Mouse (Mus musculus) liver, postnatal 0 days (tissue): ENCODE measurements around the gene Sowahc. TPM values are rescaled to one million over a fixed set of nuclear protein-coding genes. Genes with fewer than 3 reads are reported as not detected.

Experiments used
- ATAC-seq: fragments of 200-750 bp; cut with Nextera tagmentation; 2 replicates; pipeline ENCODE4 v1.8.0; 2017; ENCODE audit warnings: mild to moderate bottlenecking, moderate library complexity
- DNase-seq: peaks from one replicate; pipeline ENCODE4 v3.0.0-alpha.2; 2016
- H3K27ac ChIP-seq: fragments of 300-500 bp; sonication (generic); 2 replicates; pipeline ENCODE4 v1.5.1; 2014; ENCODE audit warnings: antibody characterized with exemption, moderate library complexity, mild to moderate bottlenecking, low read depth
- H3K27me3 ChIP-seq: fragments of 300-500 bp; sonication (generic); 2 replicates; pipeline ENCODE4 v1.6.1; 2014; ENCODE audit warnings: low read length, control low read depth, mixed read lengths; ENCODE audit not compliant: insufficient read depth
- H3K36me3 ChIP-seq: fragments of 300-500 bp; sonication (generic); replicated peaks from 2 replicates; pipeline ENCODE4 v1.6.1; 2014; ENCODE audit warnings: mild to moderate bottlenecking, control low read depth, low read length, moderate library complexity, mixed read lengths; ENCODE audit not compliant: insufficient read depth
- H3K4me1 ChIP-seq: fragments of 300-500 bp; sonication (generic); 2 replicates; pipeline ENCODE4 v1.6.1; 2014; ENCODE audit warnings: antibody characterized with exemption, mild to moderate bottlenecking, control low read depth; ENCODE audit not compliant: insufficient read depth
- H3K4me2 ChIP-seq: fragments of 300-500 bp; sonication (generic); 2 replicates; pipeline ENCODE4 v1.6.1; 2014; ENCODE audit warnings: low read depth, mild to moderate bottlenecking, low read length, moderate library complexity, mixed read lengths
- H3K4me3 ChIP-seq: fragments of 300-500 bp; sonication (generic); 2 replicates; pipeline ENCODE4 v1.5.1; 2014; ENCODE audit warnings: low read depth, low read length
- H3K9ac ChIP-seq: fragments of 300-500 bp; sonication (generic); replicated peaks from 2 replicates; pipeline ENCODE4 v1.6.1; 2014; ENCODE audit warnings: mild to moderate bottlenecking, moderate library complexity
- H3K9me3 ChIP-seq: fragments of 300-500 bp; sonication (generic); 2 replicates; pipeline ENCODE4 v1.6.1; 2016; ENCODE audit warnings: mild to moderate bottlenecking, control low read depth, low read length, mixed read lengths
- CTCF ChIP-seq: sonication (generic); IDR thresholded peaks from 2 replicates; pipeline ENCODE4 v1.5.1; 2016; ENCODE audit warnings: antibody characterized with exemption, low read depth
- EP300 ChIP-seq: IDR thresholded peaks from 2 replicates; pipeline ENCODE4 v1.6.1; 2016; ENCODE audit warnings: antibody characterized with exemption, low read depth, mild to moderate bottlenecking
- WGBS: fragments of 180-500 bp; shearing (Covaris S2); extraction: QIAGEN DNeasy Blood & Tissue Kit; methylation state at CpG from one replicate; pipeline ENCODE4 v1.1.7; 2014; ENCODE audit not compliant: insufficient replicate concordance; 5-methylcytosine and 5-hydroxymethylcytosine counted together
- polyA plus RNA-seq: library from polyadenylated mRNA; unstranded; fragments of >200 nt; fragmentation: Nextera tagmentation; extraction: Ambion mirVana; gene quantifications from 2 replicates; pipeline ENCODE4 v1.2.1, GENCODE M21; 2015

The Sowahc gene
- polyA plus RNA-seq = 1.3 and 1.6 TPM in 2 replicates

GRCm38 (mm10) chr10:59221473-59222270, at the start of gene Sowahc, which contains the start of gene Sept10:
Sowahc (plus strand) TSS chr10:59221953.
Sept10 (minus strand) TSS chr10:59221847.
- under 1% methylated on average over 79 of the region's 84 CpGs for WGBS
- DNase-seq (peak; percentile 98), ATAC-seq (peak; percentile 94)
- peak within 1 kb of the TSS; percentile 97 for H3K4me2 ChIP-seq
- peaks cover 16% of the 10 kb centered on the region; the same call in 1 of the 2 replicates for H3K4me1 ChIP-seq
- TF ChIP-seq EP300 = peak; percentile 58; the same call in 1 of the 2 replicates
- TF ChIP-seq CTCF = no peak
- H3K27ac ChIP-seq = peak within 1 kb of the TSS; percentile 86
- H3K36me3 ChIP-seq = no peaks in the 10 kb centered on the region
- peaks cover 23% of the 10 kb centered on the region for H3K27me3 ChIP-seq
- peak within 1 kb of the TSS; percentile 74 for H3K9ac ChIP-seq
- peak within 1 kb of the TSS; percentile 67 for H3K4me3 ChIP-seq
- no peaks in the 10 kb centered on the region for H3K9me3 ChIP-seq

DNA sequence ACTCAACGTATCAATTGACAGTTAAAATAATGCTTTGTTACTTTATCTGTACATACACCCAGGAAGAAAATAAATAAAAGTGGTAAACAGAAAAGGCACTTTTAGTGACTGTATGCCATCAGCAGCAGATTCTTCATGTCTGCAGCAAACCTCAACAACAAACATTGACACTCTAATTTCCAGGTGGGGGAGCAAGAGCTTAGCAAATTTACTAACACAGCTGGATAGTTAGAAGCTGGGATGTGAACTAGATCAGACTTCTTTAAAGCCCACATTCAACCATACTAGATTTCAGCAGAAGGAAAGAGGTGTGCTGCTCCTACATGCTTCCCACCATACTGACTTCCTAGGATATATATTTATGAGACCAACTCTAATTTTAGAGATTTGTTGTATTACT, 49.2 kb upstream of the Sowahc start:
- Histone ChIP-seq H3K9ac (no peak overlapping the region), H3K4me3 (no peak overlapping the region), H3K27me3 (no peaks in the 10 kb centered on the region), H3K9me3 (no peaks in the 10 kb centered on the region), H3K4me1 (no peaks in the 10 kb centered on the region), H3K36me3 (peaks cover 7% of the 10 kb centered on the region), H3K27ac (no peak overlapping the region), H3K4me2 (no peak overlapping the region)
- no peak for DNase-seq
- 76% methylated on average over 1 of the region's 1 CpGs for WGBS
- TF ChIP-seq EP300 (no peak), CTCF (peak; percentile 8; the same call in 1 of the 2 replicates)
- ATAC-seq = no peak

- WGBS = 47% methylated on average over 3 of the region's 3 CpGs
- no peak for DNase-seq
These were observed 42.1 kb upstream of the Sowahc start for GRCm38 (mm10) chr10:59179620-59180019.

GRCm38 (mm10) chr10:59182306-59182705, 39.4 kb upstream of the Sowahc start:
- no peak for TF ChIP-seq EP300
- no peak for TF ChIP-seq CTCF

More at GRCm38 (mm10) chr10:59179620-59180019, 42.1 kb upstream of the Sowahc start:
- peaks cover 7% of the 10 kb centered on the region for H3K36me3 ChIP-seq
- no peaks in the 10 kb centered on the region for H3K9me3 ChIP-seq
- no peak overlapping the region for H3K27ac ChIP-seq
- H3K4me3 ChIP-seq = no peak overlapping the region
- no peaks in the 10 kb centered on the region for H3K27me3 ChIP-seq
- TF ChIP-seq CTCF = no peak
- TF ChIP-seq EP300 = no peak
- ATAC-seq = no peak
- no peaks in the 10 kb centered on the region for H3K4me1 ChIP-seq
- H3K4me2 ChIP-seq = no peak overlapping the region
- H3K9ac ChIP-seq = no peak overlapping the region

GRCm38 (mm10) chr10:59194891-59195290, 26.9 kb upstream of the Sowahc start:
- Histone ChIP-seq H3K27ac (no peak overlapping the region), H3K9me3 (no peaks in the 10 kb centered on the region), H3K4me3 (no peak overlapping the region), H3K36me3 (0 out of 2 replicates have a peak, but pooled peaks cover 2% of the 10 kb centered on the region), H3K9ac (no peak overlapping the region), H3K27me3 (no peaks in the 10 kb centered on the region), H3K4me2 (no peak overlapping the region), H3K4me1 (no peaks in the 10 kb centered on the region)
- DNase-seq (no peak), ATAC-seq (no peak)
- WGBS = 73% methylated on average over 5 of the region's 5 CpGs
- TF ChIP-seq CTCF = no peak

More at GRCm38 (mm10) chr10:59182306-59182705, 39.4 kb upstream of the Sowahc start:
- ATAC-seq (no peak), DNase-seq (no peak)
- Histone ChIP-seq H3K4me1 (no peaks in the 10 kb centered on the region), H3K27me3 (no peaks in the 10 kb centered on the region), H3K4me2 (no peak overlapping the region), H3K9me3 (no peaks in the 10 kb centered on the region), H3K36me3 (peaks cover 3% of the 10 kb centered on the region; the same call in 1 of the 2 replicates), H3K27ac (no peak overlapping the region), H3K9ac (no peak overlapping the region), H3K4me3 (no peak overlapping the region)
- 64% methylated on average over 3 of the region's 3 CpGs for WGBS

- H3K9me3 ChIP-seq = no peaks in the 10 kb centered on the region
- TF ChIP-seq CTCF = no peak
- no peaks in the 10 kb centered on the region for H3K4me1 ChIP-seq
- no peak overlapping the region for H3K4me2 ChIP-seq
- WGBS = 86% methylated on average over 3 of the region's 3 CpGs
- H3K36me3 ChIP-seq = 0 out of 2 replicates have a peak, but pooled peaks cover 2% of the 10 kb centered on the region
- H3K4me3 ChIP-seq = no peak overlapping the region
- ATAC-seq (no peak), DNase-seq (no peak)
- no peaks in the 10 kb centered on the region for H3K27me3 ChIP-seq
- H3K9ac ChIP-seq = no peak overlapping the region
- H3K27ac ChIP-seq = no peak overlapping the region
These were observed 25.0 kb upstream of the Sowahc start for GRCm38 (mm10) chr10:59196763-59197162.
